Mouse (Mus musculus) limb, embryonic 13.5 days (tissue): Measurements from ENCODE around the gene Pde3b. TPM values are rescaled to one million over a fixed set of nuclear protein-coding genes. Genes with fewer than 3 reads are reported as not detected.

Source experiments
- ATAC-seq: fragments of 200-750 bp; cut with Nextera tagmentation; 2 replicates; pipeline ENCODE4 v1.8.0; 2017; ENCODE audit warnings: low read depth, moderate number of reproducible peaks, moderate TSS enrichment; ENCODE audit not compliant: low FRiP score
- H3K27ac ChIP-seq: fragments of 300-500 bp; sonication (generic); 2 replicates; pipeline ENCODE4 v1.5.1; 2015; ENCODE audit warnings: inconsistent platforms, mild to moderate bottlenecking, moderate library complexity
- H3K27me3 ChIP-seq: fragments of 300-500 bp; sonication (generic); 2 replicates; pipeline ENCODE4 v1.6.1; 2015; ENCODE audit warnings: mild to moderate bottlenecking, inconsistent platforms
- H3K36me3 ChIP-seq: fragments of 300-500 bp; sonication (generic); 2 replicates; pipeline ENCODE4 v1.6.1; 2015; ENCODE audit warnings: inconsistent platforms, mild to moderate bottlenecking, moderate library complexity
- H3K4me1 ChIP-seq: fragments of 300-500 bp; sonication (generic); 2 replicates; pipeline ENCODE4 v1.6.1; 2015; ENCODE audit warnings: inconsistent platforms
- H3K4me2 ChIP-seq: fragments of 300-500 bp; sonication (generic); replicated peaks from 2 replicates; pipeline ENCODE4 v1.6.1; 2015; ENCODE audit warnings: inconsistent platforms, mild to moderate bottlenecking, moderate library complexity
- H3K4me3 ChIP-seq: fragments of 300-500 bp; sonication (generic); 2 replicates; pipeline ENCODE4 v1.5.1; 2015; ENCODE audit warnings: moderate library complexity, mild to moderate bottlenecking, inconsistent platforms
- H3K9ac ChIP-seq: fragments of 300-500 bp; sonication (generic); 2 replicates; pipeline ENCODE4 v1.6.1; 2015; ENCODE audit warnings: mild to moderate bottlenecking, inconsistent platforms
- H3K9me3 ChIP-seq: fragments of 300-500 bp; sonication (generic); 2 replicates; pipeline ENCODE4 v1.6.1; 2016; ENCODE audit warnings: inconsistent platforms
- WGBS: fragments of 180-500 bp; shearing (Covaris S2); methylation state at CpG from one replicate; pipeline ENCODE4 v1.1.7; 2015; 5-methylcytosine and 5-hydroxymethylcytosine counted together
- polyA plus RNA-seq: library from polyadenylated mRNA; unstranded; fragments of >200 nt; fragmentation: Nextera tagmentation; extraction: Ambion mirVana; gene quantifications from 2 replicates; pipeline ENCODE4 v1.2.1, GENCODE M21; 2015

Gene Pde3b
- polyA plus RNA-seq, 1 experiment from 2014 or later: 5.3 TPM

DNA sequence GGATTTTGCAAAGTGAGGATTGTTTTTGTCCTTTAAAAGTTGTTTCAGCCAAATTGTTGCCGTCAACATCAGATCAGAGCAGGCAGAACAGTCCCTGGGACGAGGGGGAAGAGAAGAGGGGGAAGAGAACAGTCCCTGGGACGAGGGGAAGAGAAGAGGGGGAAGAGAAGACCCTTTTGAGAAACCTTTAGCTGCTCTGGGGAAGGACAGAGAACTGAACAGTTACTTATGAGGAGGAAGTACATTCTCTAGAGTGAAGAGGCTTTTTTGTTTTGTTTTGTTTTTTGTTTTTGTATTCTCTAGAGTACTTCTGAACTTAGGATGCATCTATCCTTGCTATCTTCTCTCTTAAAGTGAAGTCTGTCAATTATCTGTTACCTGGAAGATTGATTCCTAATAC, 37.8 kb downstream of the Pde3b start:
- no peak overlapping the region for H3K9ac ChIP-seq
- H3K4me2 ChIP-seq: no peak overlapping the region
- H3K27ac ChIP-seq: no peak overlapping the region
- ATAC-seq: no peak
- H3K27me3 ChIP-seq: no peaks in the 10 kb centered on the region
- H3K4me1 ChIP-seq: no peaks in the 10 kb centered on the region
- H3K36me3 ChIP-seq: no peaks in the 10 kb centered on the region
- no peaks in the 10 kb centered on the region for H3K9me3 ChIP-seq
- no peak overlapping the region for H3K4me3 ChIP-seq
- 54% methylated on average over 3 of the region's 3 CpGs for WGBS

DNA sequence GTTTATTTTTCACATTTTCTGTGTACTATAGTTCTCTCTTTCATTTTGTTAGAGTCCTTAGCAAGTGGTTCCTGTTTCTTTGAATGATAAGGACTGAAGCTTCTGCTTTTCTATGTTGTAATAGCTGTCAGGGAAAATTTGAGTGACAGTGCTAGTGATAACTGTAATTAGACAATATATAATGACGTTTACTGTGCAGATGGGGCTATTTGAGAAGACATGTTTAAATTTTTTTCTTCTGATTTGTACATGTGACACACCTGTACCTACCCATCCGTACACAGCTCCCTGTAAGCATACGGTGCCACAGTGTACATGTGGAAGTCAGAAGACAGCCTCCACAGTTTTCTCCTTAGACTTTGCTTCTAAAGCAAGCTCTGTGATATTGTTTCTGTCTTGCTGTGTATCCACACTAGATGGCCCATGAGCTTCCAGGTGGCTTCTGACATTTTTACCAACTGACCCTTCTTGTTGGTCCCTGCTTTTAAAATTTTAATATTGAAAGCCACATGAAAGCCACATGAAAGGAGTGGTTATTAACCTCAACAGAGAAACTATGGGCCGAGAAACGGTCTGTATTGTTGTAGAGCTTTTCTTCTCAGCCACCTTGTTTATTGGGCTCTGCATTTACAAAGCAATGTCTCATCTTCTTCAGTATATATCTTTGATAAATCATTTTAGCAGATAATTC, 38.4 kb downstream of the Pde3b start:
- H3K27ac ChIP-seq: no peak overlapping the region
- H3K9ac ChIP-seq: no peak overlapping the region
- no peaks in the 10 kb centered on the region for H3K4me1 ChIP-seq
- no peaks in the 10 kb centered on the region for H3K36me3 ChIP-seq
- no peak for ATAC-seq
- H3K4me2 ChIP-seq: no peak overlapping the region
- H3K9me3 ChIP-seq: no peaks in the 10 kb centered on the region
- H3K4me3 ChIP-seq: no peak overlapping the region
- 85% methylated on average over 5 of the region's 5 CpGs for WGBS
- H3K27me3 ChIP-seq: no peaks in the 10 kb centered on the region

DNA sequence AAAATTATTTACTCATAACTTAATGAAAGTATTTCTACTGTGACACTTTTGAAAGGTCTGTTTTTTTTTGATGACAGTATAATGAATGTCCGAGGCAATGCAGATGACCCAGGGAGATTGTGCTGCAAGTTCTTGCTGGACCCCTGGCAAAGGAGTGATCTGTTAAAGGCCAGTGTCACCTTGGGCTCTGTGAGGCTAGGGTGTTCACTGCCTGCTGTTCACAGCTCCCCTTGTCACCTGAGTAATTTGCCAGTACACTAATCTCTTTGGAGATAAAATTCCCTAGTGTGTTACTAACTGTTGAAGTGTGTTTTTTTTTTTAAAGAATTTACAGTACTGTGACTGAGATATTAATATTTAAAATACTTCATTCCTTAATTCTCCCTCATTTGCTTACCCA, 39.8 kb downstream of the Pde3b start:
- H3K36me3 ChIP-seq: no peaks in the 10 kb centered on the region
- no peak overlapping the region for H3K27ac ChIP-seq
- WGBS: 68% methylated on average over 1 of the region's 1 CpGs
- no peak for ATAC-seq
- H3K9ac ChIP-seq: no peak overlapping the region
- no peaks in the 10 kb centered on the region for H3K9me3 ChIP-seq
- no peaks in the 10 kb centered on the region for H3K27me3 ChIP-seq
- H3K4me2 ChIP-seq: no peak overlapping the region
- H3K4me3 ChIP-seq: no peak overlapping the region
- no peaks in the 10 kb centered on the region for H3K4me1 ChIP-seq

DNA sequence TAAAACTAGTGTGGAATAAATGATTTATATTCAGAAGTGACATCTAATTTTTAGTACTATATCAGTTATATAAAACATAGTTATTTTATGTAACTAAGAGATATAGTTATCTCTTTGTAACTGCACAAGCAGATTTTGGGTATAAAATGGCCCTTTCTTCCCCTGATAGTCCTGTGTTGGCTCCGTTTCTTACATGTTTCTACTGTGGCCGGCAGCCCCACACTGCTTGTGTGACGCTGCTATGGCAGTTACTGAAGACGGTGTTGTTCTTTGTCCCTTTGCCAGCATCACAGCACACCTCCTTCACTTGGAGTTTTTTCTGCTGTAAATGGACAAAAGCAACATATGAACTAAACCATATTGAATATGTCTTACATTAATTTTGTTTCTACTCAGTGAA, 41.8 kb downstream of the Pde3b start:
- H3K9me3 ChIP-seq: no peaks in the 10 kb centered on the region
- ATAC-seq: no peak
- 82% methylated on average over 4 of the region's 4 CpGs for WGBS

GRCm38 (mm10) chr7:114459909-114460308, 44.8 kb downstream of the Pde3b start:
- Histone ChIP-seq H3K4me1 (no peaks in the 10 kb centered on the region), H3K4me3 (no peak overlapping the region), H3K9me3 (no peaks in the 10 kb centered on the region), H3K27me3 (no peaks in the 10 kb centered on the region), H3K9ac (no peak overlapping the region), H3K36me3 (no peaks in the 10 kb centered on the region), H3K27ac (no peak overlapping the region), H3K4me2 (no peak overlapping the region)
- WGBS: 52% methylated on average over 1 of the region's 1 CpGs
- no peak for ATAC-seq

More for the DNA sequence above, 41.8 kb downstream of the Pde3b start:
- Histone ChIP-seq H3K36me3 (no peaks in the 10 kb centered on the region), H3K4me1 (no peaks in the 10 kb centered on the region), H3K4me3 (no peak overlapping the region), H3K27ac (no peak overlapping the region), H3K9ac (no peak overlapping the region), H3K27me3 (no peaks in the 10 kb centered on the region), H3K4me2 (no peak overlapping the region)

DNA sequence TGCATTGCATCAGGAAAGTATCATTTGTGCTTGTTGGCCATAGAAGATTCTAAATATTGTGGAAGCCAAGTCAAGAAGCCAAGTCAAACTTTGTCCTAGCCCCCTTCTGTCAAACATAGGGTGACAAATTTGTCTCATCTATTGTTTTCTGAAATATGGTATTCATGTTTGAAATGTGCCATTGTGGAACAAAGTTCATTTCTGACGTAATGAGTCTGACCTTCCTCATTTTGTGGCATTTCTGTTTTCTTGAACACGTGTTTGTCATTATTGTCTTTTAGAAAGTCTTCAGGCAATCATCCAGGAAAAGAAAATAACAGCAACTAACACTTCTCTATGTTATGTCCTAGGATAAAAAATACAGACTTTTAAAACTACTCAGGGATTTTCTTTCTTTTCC, 46.6 kb downstream of the Pde3b start:
- 71% methylated on average over 2 of the region's 2 CpGs for WGBS
- no peak for ATAC-seq
- H3K27me3 ChIP-seq: no peaks in the 10 kb centered on the region
- no peaks in the 10 kb centered on the region for H3K9me3 ChIP-seq
- H3K4me1 ChIP-seq: no peaks in the 10 kb centered on the region
- no peaks in the 10 kb centered on the region for H3K36me3 ChIP-seq
- no peak overlapping the region for H3K9ac ChIP-seq
- no peak overlapping the region for H3K4me2 ChIP-seq
- no peak overlapping the region for H3K27ac ChIP-seq
- H3K4me3 ChIP-seq: no peak overlapping the region

- H3K27ac ChIP-seq: no peak overlapping the region
- no peaks in the 10 kb centered on the region for H3K4me1 ChIP-seq
- H3K36me3 ChIP-seq: no peaks in the 10 kb centered on the region
- no peak overlapping the region for H3K4me3 ChIP-seq
- no peaks in the 10 kb centered on the region for H3K9me3 ChIP-seq
- H3K27me3 ChIP-seq: no peaks in the 10 kb centered on the region
- no peak for ATAC-seq
- WGBS: 80% methylated on average over 3 of the region's 3 CpGs
- no peak overlapping the region for H3K4me2 ChIP-seq
- H3K9ac ChIP-seq: no peak overlapping the region
These were observed 51.3 kb downstream of the Pde3b start for GRCm38 (mm10) chr7:114466358-114466757.

DNA sequence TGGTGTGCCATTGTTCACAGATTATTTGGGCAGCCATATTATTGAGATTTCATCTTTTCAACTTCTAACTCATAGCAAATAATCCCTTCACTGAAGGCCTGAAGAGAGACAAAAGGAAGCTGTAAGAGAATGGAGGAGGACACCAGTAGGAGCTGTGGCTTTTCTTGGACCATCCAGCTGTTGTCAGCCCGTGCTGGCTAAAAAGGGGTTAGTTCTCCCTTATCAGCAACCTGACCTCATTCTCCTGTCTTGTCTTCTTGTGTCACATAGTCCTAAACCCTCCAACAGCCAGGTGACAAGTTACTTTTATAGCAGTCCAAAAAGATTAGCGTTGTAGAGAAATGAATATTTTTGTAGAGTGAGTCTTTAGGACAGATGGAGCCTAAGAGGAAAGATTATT, 57.4 kb downstream of the Pde3b start:
- no peak for ATAC-seq
- Histone ChIP-seq H3K4me1 (no peaks in the 10 kb centered on the region), H3K9me3 (no peaks in the 10 kb centered on the region), H3K27me3 (no peaks in the 10 kb centered on the region), H3K4me3 (no peak overlapping the region), H3K9ac (no peak overlapping the region), H3K4me2 (no peak overlapping the region), H3K27ac (no peak overlapping the region), H3K36me3 (no peaks in the 10 kb centered on the region)
- WGBS: 75% methylated on average over 2 of the region's 2 CpGs

- no peak overlapping the region for H3K4me2 ChIP-seq
- no peak overlapping the region for H3K9ac ChIP-seq
- ATAC-seq: no peak
- H3K4me3 ChIP-seq: no peak overlapping the region
- no peaks in the 10 kb centered on the region for H3K36me3 ChIP-seq
- no peaks in the 10 kb centered on the region for H3K27me3 ChIP-seq
- WGBS: 82% methylated on average over 1 of the region's 1 CpGs
- H3K9me3 ChIP-seq: no peaks in the 10 kb centered on the region
- no peak overlapping the region for H3K27ac ChIP-seq
- no peaks in the 10 kb centered on the region for H3K4me1 ChIP-seq
These were observed 59.8 kb downstream of the Pde3b start for GRCm38 (mm10) chr7:114474889-114475288.

DNA sequence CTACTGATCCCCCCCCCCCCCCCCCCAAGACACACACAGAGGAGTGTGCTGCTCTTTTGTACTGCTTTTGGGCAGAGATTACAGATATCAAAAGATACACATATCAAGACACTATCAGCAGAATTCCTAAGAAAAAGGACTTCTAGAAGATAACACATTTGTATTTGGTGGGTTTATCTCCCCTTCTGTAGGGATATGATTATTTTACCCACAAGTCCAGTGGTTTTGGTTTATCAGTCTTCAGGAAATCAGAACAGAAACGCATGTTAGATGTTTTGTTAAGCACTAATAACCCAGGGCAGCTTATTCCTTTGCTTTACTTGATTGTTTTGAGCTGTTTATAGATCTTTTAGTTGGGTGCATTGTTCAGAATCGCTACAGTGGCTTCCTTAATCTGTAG, 62.8 kb downstream of the Pde3b start:
- no peaks in the 10 kb centered on the region for H3K4me1 ChIP-seq
- no peaks in the 10 kb centered on the region for H3K36me3 ChIP-seq
- no peaks in the 10 kb centered on the region for H3K9me3 ChIP-seq
- H3K4me3 ChIP-seq: no peak overlapping the region
- 91% methylated on average over 2 of the region's 2 CpGs for WGBS
- no peaks in the 10 kb centered on the region for H3K27me3 ChIP-seq
- H3K27ac ChIP-seq: no peak overlapping the region
- no peak overlapping the region for H3K4me2 ChIP-seq
- ATAC-seq: no peak
- H3K9ac ChIP-seq: no peak overlapping the region

- H3K27ac ChIP-seq: no peak overlapping the region
- no peaks in the 10 kb centered on the region for H3K36me3 ChIP-seq
- H3K4me3 ChIP-seq: no peak overlapping the region
- H3K9me3 ChIP-seq: no peaks in the 10 kb centered on the region
- H3K4me2 ChIP-seq: no peak overlapping the region
- H3K4me1 ChIP-seq: no peaks in the 10 kb centered on the region
- no peak overlapping the region for H3K9ac ChIP-seq
- H3K27me3 ChIP-seq: no peaks in the 10 kb centered on the region
- 40% methylated on average over 5 of the region's 5 CpGs for WGBS
- no peak for ATAC-seq
These were observed 63.8 kb downstream of the Pde3b start for GRCm38 (mm10) chr7:114478901-114479300.

- no peak overlapping the region for H3K4me3 ChIP-seq
- H3K4me1 ChIP-seq: no peaks in the 10 kb centered on the region
- H3K27me3 ChIP-seq: no peaks in the 10 kb centered on the region
- H3K9me3 ChIP-seq: no peaks in the 10 kb centered on the region
- no peak for ATAC-seq
- H3K27ac ChIP-seq: no peak overlapping the region
- H3K9ac ChIP-seq: no peak overlapping the region
- H3K4me2 ChIP-seq: no peak overlapping the region
- WGBS: 68% methylated on average over 4 of the region's 4 CpGs
- H3K36me3 ChIP-seq: no peaks in the 10 kb centered on the region
These were observed 64.7 kb downstream of the Pde3b start for GRCm38 (mm10) chr7:114479779-114480178.

GRCm38 (mm10) chr7:114480196-114480989, 65.3 kb downstream of the Pde3b start:
- Histone ChIP-seq H3K4me1 (no peaks in the 10 kb centered on the region), H3K9ac (no peak overlapping the region), H3K4me3 (no peak overlapping the region), H3K27ac (no peak overlapping the region), H3K36me3 (no peaks in the 10 kb centered on the region), H3K27me3 (no peaks in the 10 kb centered on the region), H3K9me3 (no peaks in the 10 kb centered on the region), H3K4me2 (no peak overlapping the region)
- 64% methylated on average over 6 of the region's 6 CpGs for WGBS
- no peak for ATAC-seq
